Mouse (Mus musculus) heart, adult 9 months (tissue): ENCODE results near the gene Rapgef4.

Experiments used
- DNase-seq, 2 experiments: peaks; one replicate each; pipeline ENCODE4 v3.0.0; 2022; ENCODE audit warnings: low spot score in 2 of 2

Gene Rapgef4

DNA sequence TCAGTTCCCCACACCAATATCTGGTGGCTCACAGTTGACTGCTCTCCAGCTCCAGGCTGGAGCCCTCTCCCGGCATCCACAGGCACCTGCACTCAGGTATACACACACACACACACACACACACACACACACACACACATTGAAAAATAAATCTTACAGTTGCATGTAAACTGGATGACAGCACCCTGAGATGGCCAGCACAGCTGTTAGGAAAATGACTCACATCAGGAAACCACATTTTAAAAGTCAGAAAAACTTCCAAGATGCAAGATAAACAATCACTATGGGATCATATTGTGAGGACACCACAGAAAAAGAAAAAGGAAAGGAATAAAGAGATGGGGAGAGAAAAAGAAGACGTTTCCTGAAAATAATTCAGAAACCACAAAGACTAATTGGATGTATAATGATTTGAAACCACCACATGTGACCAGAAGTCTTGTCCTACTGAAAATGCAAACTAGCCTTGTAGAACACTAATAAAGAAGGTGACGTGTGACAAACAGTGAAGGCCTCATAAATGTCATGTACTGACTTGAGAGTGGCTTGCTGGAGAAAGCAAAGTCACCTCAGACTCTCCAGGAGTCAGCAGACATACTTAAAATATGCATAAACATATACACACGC is 297.3 kb downstream of the Rapgef4 start:
- DNase-seq, result no peak

DNA sequence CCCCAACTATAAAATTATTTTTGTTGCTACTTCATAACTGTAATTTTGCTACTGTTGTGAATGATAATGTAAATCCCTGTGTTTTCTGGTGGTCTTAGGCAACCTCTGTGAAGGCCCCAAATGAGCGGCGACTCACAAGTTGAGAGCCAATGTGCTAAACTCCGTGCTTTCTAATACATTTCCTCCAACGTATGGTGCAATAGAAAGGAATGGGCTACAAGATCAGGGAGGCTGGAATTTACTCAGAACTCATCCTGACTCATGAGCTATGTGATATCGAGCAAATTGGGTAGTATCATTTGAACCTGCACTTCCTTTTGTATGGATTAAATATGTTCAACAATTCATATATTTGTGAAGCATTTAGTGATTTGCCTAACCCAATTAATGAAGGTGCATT is 299.5 kb downstream of the Rapgef4 start:
- no peak for DNase-seq

DNA sequence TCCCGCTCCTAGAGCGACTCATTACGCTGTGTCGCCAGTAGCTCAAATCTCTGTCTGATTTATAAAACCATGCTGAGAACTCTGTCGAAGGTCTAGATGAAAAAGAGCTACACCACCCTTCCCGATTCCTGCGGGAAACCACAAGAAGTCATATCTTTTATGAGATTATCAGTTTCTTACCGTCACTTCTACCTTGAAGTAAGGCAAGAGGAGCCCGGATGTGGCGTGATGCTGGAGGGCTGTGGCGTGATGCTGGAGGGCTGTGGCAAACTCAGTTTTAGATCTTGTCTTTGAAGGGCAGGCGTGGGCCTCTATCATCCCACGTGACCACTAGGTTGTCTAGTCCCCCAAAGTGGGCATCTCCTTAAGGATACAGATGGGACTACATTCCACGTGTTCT is 300.9 kb downstream of the Rapgef4 start:
- DNase-seq, result no peak

DNA sequence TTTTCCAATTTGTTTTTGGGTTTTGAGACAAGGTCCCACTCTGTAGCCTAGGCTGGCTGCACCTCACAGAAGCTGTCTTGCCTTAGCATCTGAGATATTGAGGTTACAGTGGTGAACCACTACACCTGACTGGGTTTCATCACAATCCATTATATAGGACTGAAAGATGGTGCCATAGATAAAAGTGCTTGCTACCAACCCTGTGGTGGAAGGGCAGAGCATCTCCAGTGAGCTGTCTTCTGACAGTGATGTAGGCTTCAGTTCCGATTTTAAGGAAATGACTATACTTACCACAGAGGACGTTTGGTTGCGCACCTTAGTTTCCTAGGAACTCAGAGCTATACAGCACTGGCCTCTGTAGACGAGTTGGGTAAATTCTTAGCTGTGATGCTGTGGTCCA is 301.7 kb downstream of the Rapgef4 start:
- DNase-seq, result no peak

DNA sequence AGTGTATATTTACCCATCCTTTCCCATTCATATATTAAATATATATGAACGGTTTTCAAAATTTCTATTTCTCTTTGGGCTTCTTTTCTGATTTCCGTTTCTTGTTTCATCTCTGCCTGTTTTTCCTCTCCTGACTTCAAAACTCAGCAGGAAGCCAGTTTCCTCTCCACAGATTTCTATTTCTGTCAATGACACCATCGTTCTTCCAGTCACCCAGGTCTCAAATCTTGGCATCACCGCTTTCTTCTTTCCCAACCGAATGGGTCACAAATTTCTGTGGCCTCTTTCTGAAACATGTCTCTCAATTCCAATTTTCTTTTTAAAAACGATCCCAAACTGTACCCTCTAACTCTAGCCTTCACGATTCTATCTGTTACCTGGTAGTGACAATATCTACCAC is 303.6 kb downstream of the Rapgef4 start:
- DNase-seq, result no peak

DNA sequence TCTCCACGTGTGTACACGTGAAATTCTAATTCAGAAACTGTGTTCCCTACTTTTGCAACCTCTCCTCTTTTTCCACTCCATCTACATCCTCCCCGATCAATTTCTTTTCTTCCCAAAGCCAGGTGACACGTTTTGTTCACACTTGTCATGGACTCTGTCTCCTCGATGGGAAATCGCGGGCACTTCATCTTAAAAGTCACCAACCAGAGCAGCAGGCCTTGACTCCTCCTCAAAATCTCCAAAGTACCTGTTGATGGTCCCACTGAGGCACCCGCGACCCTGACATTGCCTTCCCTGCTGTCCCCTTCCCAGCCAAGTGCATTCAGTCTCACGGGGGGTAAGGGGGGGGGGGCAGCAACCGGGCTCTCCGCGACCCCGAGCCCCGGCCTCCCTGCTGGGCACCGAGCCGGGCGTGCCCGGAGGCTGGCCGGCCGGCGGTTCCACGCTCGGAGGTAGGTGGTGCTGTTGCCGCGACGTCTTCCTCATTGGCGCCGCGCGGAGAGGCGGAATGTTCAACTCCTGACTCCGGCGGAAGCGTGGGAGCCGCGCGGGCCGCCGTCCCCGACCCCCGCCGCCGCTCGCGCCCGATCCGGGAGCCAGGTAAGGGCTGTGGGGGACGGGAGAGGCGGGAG is 304.3 kb downstream of the Rapgef4 start, which contains the start of gene Map3k20:
Gene Map3k20, plus strand, starts transcription at position 382 of the 632 bp plus-strand sequence.
- DNase-seq, result peak; percentile 67 to 75

DNA sequence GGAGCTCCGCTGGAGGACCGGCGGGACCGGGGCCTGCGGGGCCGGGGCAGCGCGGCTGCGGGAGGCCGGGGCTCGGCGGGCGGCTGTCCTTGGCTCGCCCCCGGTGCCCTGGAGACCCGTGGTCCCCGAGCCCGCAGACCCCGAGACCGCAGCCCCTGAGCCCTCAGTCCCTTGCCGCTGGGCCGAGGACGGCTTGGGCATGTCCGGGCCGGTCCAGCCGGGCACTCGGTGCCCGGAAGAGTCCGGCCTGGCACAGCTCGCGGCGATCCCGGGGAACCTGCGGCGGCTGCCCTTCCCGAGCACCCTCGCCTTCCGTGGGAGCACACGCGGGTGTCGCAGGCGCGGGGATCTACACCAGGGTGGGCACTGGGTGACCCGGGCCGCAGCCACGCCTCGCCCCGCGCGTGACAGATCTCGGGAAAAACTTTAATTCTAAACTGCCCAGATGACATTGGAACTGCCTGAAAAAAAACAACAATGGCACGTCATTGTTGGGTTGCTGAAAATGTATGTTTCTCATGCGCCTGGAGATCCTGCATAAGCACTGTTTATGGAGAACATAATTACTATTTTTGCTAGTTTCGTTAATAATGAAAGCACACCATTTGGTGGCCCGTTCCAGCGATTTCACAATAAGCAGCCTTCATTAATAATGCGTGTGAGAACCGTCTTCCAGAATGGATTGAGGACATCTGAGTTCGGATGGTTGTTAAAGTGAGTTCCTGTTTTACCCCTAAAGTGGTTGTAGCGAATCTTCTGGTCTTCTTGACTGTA is 305.0 kb downstream of the Rapgef4 start:
- DNase-seq, result peak in 1 of 2 experiments; percentile 44

DNA sequence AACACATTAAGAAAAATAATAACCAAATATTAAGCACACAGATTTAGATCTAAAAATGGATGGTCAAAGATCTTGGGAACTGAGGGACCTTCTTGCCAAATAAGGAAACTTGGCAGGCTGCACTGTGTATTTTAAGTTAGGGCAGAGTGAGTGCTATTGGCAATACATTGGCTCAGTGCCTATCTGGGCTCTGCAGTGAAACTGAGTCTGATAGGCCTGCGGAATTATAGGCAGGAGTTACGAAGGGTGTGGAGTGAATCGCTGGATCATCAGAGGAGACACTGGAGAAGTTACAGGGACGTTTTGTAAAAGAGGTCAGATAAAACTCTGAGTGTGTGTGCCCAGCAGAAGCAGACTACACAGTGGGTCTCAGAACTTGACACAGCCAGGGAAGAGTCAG is 306.1 kb downstream of the Rapgef4 start:
- peak in 1 of 2 experiments; percentile 38 for DNase-seq

DNA sequence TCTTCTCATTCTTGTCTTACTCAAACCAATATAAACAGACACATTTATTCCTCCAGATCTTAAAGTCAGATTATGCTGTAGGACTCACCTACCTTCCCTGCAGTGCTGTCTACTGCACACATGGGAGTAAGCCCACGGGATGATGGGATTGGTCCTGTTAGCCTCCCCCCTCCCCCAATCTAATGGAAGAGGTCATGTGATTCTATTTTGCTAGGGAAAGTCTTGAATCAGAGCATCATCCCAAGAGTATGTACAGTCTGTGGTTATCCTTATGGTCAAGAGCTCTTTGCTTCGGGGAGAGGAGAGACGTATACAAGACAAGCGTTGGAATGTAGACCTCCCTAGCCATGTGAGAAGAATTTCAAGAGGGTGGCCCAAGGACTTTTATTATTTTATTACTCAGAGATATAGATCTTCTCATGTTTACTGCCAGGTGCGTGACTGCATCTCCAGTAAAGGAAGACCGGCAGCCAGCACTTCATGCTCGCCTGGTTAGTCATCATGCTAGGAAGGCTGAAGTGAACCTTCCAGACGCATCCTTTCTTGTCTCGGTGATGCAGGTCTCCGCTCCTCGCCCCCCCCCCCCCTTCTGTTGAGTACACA is 308.0 kb downstream of the Rapgef4 start:
- no peak for DNase-seq

DNA sequence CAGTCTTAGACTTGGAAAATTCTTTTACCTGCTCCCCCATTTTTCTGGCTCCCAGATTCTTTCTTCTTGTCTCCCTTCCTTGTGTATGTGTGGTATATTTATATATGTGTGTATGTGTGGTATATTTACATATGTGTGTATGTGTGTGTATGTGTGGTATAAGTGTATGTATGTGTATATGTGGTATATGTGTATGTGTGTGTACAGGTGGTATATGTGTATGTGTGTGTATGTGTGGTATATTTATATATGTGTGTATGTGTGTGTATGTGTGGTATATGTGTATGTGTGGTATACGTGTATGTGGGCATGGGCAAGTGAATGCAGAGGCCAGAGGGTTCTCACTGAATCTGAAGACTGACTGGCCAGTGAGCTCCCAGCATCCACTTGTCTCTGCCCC is 310.1 kb downstream of the Rapgef4 start:
- no peak for DNase-seq

DNA sequence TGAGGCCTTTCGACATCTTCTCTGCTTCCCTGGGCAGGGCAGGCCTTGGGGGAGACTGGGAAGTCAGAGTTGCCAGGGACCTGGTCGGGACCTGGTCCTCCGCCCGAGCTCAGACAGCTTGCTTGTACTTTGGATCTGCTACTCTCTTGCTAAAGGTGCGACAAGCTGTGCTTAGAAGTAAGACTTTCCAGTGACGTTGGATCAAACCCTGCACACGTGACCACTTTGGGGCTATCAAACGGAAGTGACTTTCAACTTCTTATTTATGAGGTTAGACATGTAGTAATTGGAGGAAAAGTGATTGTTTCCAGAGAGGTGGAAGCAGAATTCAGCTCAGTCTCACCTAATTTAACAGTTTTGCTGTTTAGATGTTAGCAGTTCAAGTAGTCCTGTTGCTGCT is 311.5 kb downstream of the Rapgef4 start:
- DNase-seq, result no peak

DNA sequence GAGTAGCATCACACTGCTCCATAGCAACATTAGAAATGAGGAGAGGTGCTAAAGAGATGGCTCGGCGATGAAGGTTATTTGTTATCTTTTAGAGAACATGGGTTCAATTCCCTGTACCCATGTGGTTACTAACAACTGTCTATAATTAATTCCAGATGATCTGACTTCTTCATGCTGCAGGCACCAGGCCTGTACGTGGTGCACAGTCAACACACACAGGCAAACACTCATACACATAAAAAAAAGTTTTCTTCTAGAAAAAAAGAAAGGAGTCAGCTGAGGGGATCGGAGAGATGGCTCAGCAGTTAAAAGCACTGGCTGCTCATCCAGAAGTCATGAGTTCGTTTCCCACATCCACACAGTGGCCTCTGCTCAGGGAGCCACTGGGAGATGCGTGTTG is 314.0 kb downstream of the Rapgef4 start:
- DNase-seq, result no peak

DNA sequence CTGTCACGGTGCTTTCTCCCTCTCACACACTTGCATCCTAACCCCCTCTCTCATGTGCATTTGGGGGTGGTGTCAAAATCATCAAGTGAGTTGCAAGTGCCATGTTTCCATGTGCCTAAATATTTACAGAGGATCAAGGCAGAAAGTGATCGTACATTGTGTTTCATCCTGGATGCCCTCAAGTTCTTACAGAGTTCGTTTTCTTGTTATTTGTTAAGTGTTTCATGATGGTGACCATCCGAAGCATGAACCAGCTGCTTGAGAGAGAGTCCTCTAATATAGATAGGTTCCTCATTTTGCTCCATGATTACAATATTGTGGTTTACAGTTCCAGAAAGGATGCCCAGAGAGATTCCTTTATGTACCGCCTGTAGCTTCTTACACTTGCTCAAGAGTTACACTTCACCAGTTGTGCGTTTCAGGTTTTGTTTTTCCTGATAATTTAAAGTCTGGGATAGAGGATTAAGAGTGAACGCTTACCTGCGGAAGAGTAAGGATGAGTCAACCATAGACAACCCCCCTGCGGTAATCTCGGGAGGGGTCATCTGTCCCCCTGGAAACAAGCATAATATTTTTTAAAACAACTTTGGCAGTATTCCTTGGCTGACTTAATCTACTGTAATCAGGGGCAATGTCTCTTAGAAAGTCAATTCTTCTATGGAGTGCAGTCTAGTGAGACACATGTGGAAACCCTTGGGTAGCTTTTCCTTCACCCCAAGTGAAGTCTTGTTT is 316.1 kb downstream of the Rapgef4 start:
- DNase-seq, result no peak

DNA sequence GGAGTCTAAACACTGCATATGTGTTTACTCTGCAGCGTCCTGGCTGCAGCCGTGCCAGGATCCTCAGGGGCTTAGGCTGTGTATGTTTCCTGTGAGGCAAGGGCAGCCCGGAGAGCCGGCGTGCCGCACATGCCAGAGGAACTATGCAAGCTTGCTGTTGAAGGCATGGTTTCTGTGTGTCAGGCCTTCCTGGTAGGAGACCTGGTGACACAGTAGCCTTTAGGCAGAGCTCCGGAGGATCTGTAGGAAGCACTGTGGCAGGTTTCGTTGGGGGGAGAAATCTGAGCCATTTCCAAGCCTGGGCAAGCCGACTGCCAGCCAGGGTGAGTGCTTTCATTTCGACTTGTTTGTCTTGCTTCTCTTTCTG is 316.7 kb downstream of the Rapgef4 start:
- peak; percentile 51 to 61 for DNase-seq

DNA sequence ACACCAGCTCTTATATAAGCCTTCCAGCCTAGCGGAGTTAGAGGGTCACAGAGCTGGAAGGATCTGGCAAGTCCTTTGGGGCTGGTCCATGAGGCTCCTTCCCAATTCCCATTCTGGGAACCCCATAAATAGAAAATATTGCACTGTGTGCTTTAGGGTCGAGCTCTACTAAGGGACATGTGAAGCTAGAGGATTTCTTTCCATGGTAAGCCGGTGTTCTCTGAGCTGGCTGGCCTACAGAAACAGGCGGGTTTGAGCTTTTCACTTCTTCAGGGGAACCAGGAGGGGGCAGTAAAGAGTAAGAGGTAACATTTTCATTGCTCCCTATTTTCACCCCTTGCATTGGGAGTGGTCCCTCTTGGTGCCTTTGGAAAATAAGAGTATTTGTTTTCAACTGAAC is 317.4 kb downstream of the Rapgef4 start:
- peak; percentile 76 to 78 for DNase-seq

DNA sequence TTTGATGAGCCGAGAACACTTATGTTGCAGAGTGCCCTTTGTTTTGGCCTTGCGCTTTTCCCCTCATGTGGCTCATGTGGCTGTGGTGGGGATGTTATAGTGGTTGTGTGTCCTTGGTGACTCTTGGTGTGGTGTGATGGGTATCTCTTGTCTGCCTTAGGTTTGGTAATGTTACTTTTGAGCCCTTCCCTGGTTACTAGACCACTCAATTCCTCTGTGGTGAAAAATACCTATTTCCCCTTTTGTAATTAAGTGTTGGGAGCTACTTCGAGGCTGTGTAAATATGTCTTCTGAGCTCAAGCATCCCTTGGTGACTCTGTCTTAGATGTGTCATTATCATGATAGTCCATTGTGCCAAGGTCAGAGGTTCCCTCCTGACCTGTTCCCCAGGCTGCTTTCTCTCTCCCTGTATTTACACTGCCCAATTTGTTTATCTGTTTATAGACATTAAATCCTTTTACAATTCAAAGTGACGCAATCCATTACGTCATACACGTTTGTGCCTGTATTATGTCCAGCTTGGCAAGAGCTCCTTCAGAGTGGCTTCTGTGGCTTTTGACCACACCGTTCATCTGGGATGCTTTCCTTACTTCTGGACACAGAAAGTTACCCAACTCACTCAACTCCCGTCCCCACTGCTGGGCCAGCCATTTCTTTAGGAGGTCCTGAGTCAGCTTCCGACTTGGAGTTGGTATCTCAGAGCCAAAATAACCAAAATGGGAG is 320.3 kb downstream of the Rapgef4 start:
- DNase-seq, result no peak

DNA sequence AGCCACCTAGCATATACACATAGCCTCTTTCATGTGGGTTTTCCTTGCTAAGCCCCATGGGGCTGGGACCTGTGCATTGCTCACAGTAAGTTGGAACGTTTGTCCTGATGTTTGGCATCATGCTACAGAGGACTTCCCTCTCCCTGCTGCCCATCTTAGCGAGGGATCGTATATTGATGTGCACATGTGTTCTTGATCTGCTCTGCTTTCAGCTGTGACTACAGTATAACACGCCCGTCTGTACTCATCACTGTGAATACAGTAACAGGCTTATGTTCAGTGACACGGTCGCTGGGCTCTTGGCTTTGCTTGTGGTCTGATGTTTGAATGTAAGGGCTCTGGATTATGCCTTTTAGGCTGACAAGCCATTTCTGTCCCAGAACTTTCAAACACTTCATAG is 324.7 kb downstream of the Rapgef4 start:
- DNase-seq, result no peak
